ENCODE assay signal across 13 mouse cellular contexts in the genomic region with DNA sequence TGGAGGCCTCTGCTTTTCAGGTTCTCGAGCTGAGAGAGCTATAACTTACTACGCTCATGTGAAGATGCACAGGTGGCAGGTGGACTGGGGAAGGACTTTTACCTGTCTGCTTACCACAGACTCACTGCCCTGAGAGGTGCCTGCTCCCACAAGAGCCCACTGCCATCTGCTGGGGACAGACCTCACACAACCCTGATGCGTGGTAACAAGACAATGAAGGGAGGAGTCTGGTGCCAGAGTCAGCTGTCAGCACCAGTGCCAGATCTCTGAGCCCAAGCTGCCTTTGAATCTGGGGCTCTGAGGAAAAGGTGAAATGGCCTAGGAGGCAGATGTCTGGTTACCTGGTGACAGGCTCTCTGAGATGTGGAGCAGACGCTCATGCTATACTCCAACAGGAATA. TPM values are rescaled to one million over a fixed set of nuclear protein-coding genes. Genes with fewer than 3 reads are reported as not detected.
DNase-seq lines count a peak whose midpoint lies in the region; ATAC-seq and TF ChIP-seq lines count a peak whose summit lies in the region.
"Had no signal": no experiment of that assay in that cellular context is flagged by ENCODE, and none has a peak within 500 bp of the region (broad histone marks: within the 10 kb centered on the region; RNA-seq: fewer than 3 reads in every experiment).

No protein-coding gene starts in this region.

- TF ChIP-seq CTCF in kidney, postnatal 0 days (IDR thresholded peaks at IDR 0.05; ENCODE audit: low read depth): peak; percentile 56
- TF ChIP-seq CTCF in kidney, adult 2 months (conservative IDR thresholded peaks at IDR 0.05; ENCODE audit: insufficient read depth, insufficient read length, low read depth, low read length): no peak

- peaks cover 17% of the 10 kb centered on the region; the same call in 1 of the 2 replicates for H3K36me3 ChIP-seq in forebrain, embryonic 13.5 days (ENCODE audit: poor library complexity, severe bottlenecking)
- peaks cover 19% of the 10 kb centered on the region for H3K36me3 ChIP-seq in forebrain, embryonic 12.5 days (replicated peaks)
- H3K36me3 ChIP-seq in kidney, postnatal 0 days (ENCODE audit: insufficient read depth, low read length): no peaks in the 10 kb centered on the region
- no peaks in the 10 kb centered on the region for H3K36me3 ChIP-seq in kidney, adult 2 months (ENCODE audit: control insufficient read depth, insufficient read depth, low read length)
- H3K36me3 ChIP-seq: G1E; midbrain, embryonic 15.5 days had no signal

- no peaks in the 10 kb centered on the region for H3K27me3 ChIP-seq in forebrain, embryonic 13.5 days
- H3K27me3 ChIP-seq in forebrain, embryonic 12.5 days: no peaks in the 10 kb centered on the region
- no peaks in the 10 kb centered on the region for H3K27me3 ChIP-seq in kidney, postnatal 0 days (ENCODE audit: insufficient read depth, low read length)
- H3K27me3 ChIP-seq in kidney, adult 2 months (replicated peaks; ENCODE audit: control insufficient read depth, insufficient read depth, low read length): no peaks in the 10 kb centered on the region
- H3K27me3 ChIP-seq: midbrain, embryonic 15.5 days had no signal

- DNase-seq in kidney, postnatal 0 days (ENCODE audit: low spot score): no peak
- DNase-seq in kidney, adult 2 months: no peak
- DNase-seq in retina, postnatal 1 day: peak; percentile 27
- no peak for DNase-seq in retina, embryonic 14.5 days (ENCODE audit: low spot score)
- no peak for DNase-seq in frontal cortex, adult 2 months (ENCODE audit: extremely low spot score in 1 of 2, low spot score in 1 of 2)
- DNase-seq in adrenal gland, adult 8-10 months: no peak
- DNase-seq: kidney, postnatal 25 days; right cerebral cortex, postnatal 4 days had no signal

- WGBS in forebrain, embryonic 13.5 days: 81% methylated on average over 4 of the region's 4 CpGs
- 83% methylated on average over 4 of the region's 4 CpGs for WGBS in forebrain, embryonic 12.5 days
- WGBS in kidney, postnatal 0 days: 94% methylated on average over 4 of the region's 4 CpGs
- WGBS in kidney, adult 2 months: 83% methylated on average over 4 of the region's 4 CpGs

- H3K4me1 ChIP-seq in forebrain, embryonic 13.5 days: peaks cover 22% of the 10 kb centered on the region
- H3K4me1 ChIP-seq in forebrain, embryonic 12.5 days: peaks cover 21% of the 10 kb centered on the region; the same call in 1 of the 2 replicates
- H3K4me1 ChIP-seq in kidney, postnatal 0 days (replicated peaks; ENCODE audit: insufficient read depth, low read length): no peaks in the 10 kb centered on the region
- peaks cover 14% of the 10 kb centered on the region for H3K4me1 ChIP-seq in kidney, adult 2 months (ENCODE audit: control insufficient read depth, insufficient read depth, low read length)

- no peak overlapping the region for H3K4me3 ChIP-seq in forebrain, embryonic 13.5 days
- H3K4me3 ChIP-seq in forebrain, embryonic 12.5 days (replicated peaks): no peak overlapping the region
- no peak overlapping the region for H3K4me3 ChIP-seq in kidney, postnatal 0 days (replicated peaks; ENCODE audit: low read depth, low read length)
- no peak overlapping the region for H3K4me3 ChIP-seq in kidney, adult 2 months (ENCODE audit: insufficient read depth, low read depth, low read length)
- H3K4me3 ChIP-seq: erythroblast, embryonic 14.5 days; midbrain, embryonic 15.5 days had no signal

- H3K9me3 ChIP-seq in forebrain, embryonic 13.5 days (replicated peaks): no peaks in the 10 kb centered on the region
- no peaks in the 10 kb centered on the region for H3K9me3 ChIP-seq in forebrain, embryonic 12.5 days
- no peaks in the 10 kb centered on the region for H3K9me3 ChIP-seq in kidney, postnatal 0 days (replicated peaks; ENCODE audit: low read length)
- H3K9me3 ChIP-seq: G1E; midbrain, embryonic 15.5 days had no signal

- TF ChIP-seq POLR2A in kidney, adult 2 months (IDR thresholded peaks at IDR 0.05; ENCODE audit: low read depth, low read length): no peak

- peak overlapping the region; percentile 10; the same call in 1 of the 2 replicates for H3K27ac ChIP-seq in forebrain, embryonic 13.5 days
- H3K27ac ChIP-seq in forebrain, embryonic 12.5 days: no peak overlapping the region
- H3K27ac ChIP-seq in kidney, postnatal 0 days: no peak overlapping the region
- no peak overlapping the region for H3K27ac ChIP-seq in kidney, adult 2 months (ENCODE audit: insufficient read depth, low read depth, low read length)
- H3K27ac ChIP-seq: midbrain, embryonic 15.5 days had no signal

- no peak for ATAC-seq in forebrain, embryonic 13.5 days
- ATAC-seq in forebrain, embryonic 12.5 days (ENCODE audit: low FRiP score): no peak
- ATAC-seq in kidney, postnatal 0 days (replicated peaks; ENCODE audit: low FRiP score, low read depth): no peak
- ATAC-seq: midbrain, embryonic 15.5 days had no signal

- no peak overlapping the region for H3K4me2 ChIP-seq in forebrain, embryonic 13.5 days
- H3K4me2 ChIP-seq in forebrain, embryonic 12.5 days: no peak overlapping the region
- no peak overlapping the region for H3K4me2 ChIP-seq in kidney, postnatal 0 days (ENCODE audit: low read length)
- H3K4me2 ChIP-seq: midbrain, embryonic 15.5 days had no signal

- no peak overlapping the region for H3K9ac ChIP-seq in forebrain, embryonic 13.5 days
- no peak overlapping the region for H3K9ac ChIP-seq in forebrain, embryonic 12.5 days
- no peak overlapping the region for H3K9ac ChIP-seq in kidney, postnatal 0 days (ENCODE audit: low read depth, low read length)
- H3K9ac ChIP-seq: midbrain, embryonic 15.5 days had no signal

RNA-seq across cellular contexts. Expression of a gene that starts 19.0 kb away (rescaled TPM):
- 11.0 and 13.0 TPM in 2 replicates for polyA plus RNA-seq in forebrain, embryonic 13.5 days (2015; fragmentation: Nextera tagmentation; extraction: Ambion mirVana)
- 17.4 and 18.1 TPM in 2 replicates for polyA plus RNA-seq in forebrain, embryonic 12.5 days (2016; fragmentation: Nextera tagmentation; extraction: Ambion mirVana)
- polyA plus RNA-seq in kidney, postnatal 0 days (2015; fragmentation: Nextera tagmentation; extraction: Ambion mirVana): 36.9 and 41.1 TPM in 2 replicates
- polyA plus RNA-seq in kidney, adult 2 months (2012; rRNA removed): 90.1 and 93.0 TPM in 2 replicates
- polyA plus RNA-seq in frontal cortex, adult 2 months (2012; rRNA removed): 4.6 and 7.2 TPM in 2 replicates
- 10 to 100 TPM; 29.3 to 53.9 (median 37.0) TPM for total RNA-seq in adrenal gland, adult 8-10 months (2022)
- polyA plus RNA-seq: erythroblast, embryonic 14.5 days; G1E had no signal
